Mouse (Mus musculus) ES-E14 (cell line): ENCODE measurements around the gene Cage1.

Experiments used
- HCFC1 ChIP-seq: IDR thresholded peaks from 2 replicates; pipeline ENCODE4 v1.6.1; 2012; ENCODE audit warnings: low read length, inconsistent platforms, borderline replicate concordance; ENCODE audit not compliant: insufficient read depth
- MAFK ChIP-seq: IDR thresholded peaks from 2 replicates; pipeline ENCODE4 v1.6.1; 2014; ENCODE audit warnings: mild to moderate bottlenecking, low read depth, low read length, inconsistent platforms; ENCODE audit not compliant: insufficient read depth
- ZNF384 ChIP-seq: IDR thresholded peaks from 2 replicates; pipeline ENCODE4 v1.6.1; 2012; ENCODE audit warnings: low read depth, low read length, inconsistent platforms

GRCm38 (mm10) chr13:37963354-37964007 is 73.4 kb downstream of the Cage1 start:
- TF ChIP-seq HCFC1 (no peak), MAFK (no peak), ZNF384 (no peak)
